Mouse (Mus musculus) adrenal gland, postnatal 25 days (tissue): ENCODE results near the gene Tmem114. TPM values are rescaled to one million over a fixed set of nuclear protein-coding genes. Genes with fewer than 3 reads are reported as not detected.

Source experiments
- DNase-seq: peaks from one replicate; pipeline ENCODE4 v3.0.0; 2021; ENCODE audit warnings: mixed read lengths
- long read RNA-seq: library from polyadenylated mRNA; stranded (forward); transcript quantifications from one replicate; pipeline ENCODE4 v2.0.0, GENCODE M21; 2021
- total RNA-seq: library from RNA; stranded (reverse); gene quantifications from 2 replicates; pipeline ENCODE4 v1.2.3, GENCODE M21; 2021

The Tmem114 gene
- not detected in 2 replicates for total RNA-seq
- long read RNA-seq: 0 reads

DNA sequence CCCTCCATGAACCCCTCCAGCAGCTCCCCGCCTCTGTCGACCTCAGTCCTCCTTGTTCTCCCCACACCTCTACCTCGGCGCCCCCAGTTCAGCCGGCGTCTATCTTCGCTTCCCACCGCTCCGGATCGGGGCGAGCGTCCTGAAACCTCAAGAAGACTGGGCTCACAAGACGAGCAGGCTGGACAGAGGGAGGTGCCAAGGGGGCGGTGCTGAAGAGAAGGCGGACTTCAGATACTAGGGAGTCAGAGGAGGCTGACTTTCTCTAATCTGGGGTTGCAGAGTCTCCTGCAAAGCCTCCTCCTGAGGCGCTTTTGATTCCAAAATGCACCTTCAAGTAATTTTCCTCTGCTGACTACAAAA is at the start of gene Tmem114:
Tmem114 (minus strand) TSS at position 166 of the 360 bp plus-strand sequence.
- peak; percentile 67 for DNase-seq

DNA sequence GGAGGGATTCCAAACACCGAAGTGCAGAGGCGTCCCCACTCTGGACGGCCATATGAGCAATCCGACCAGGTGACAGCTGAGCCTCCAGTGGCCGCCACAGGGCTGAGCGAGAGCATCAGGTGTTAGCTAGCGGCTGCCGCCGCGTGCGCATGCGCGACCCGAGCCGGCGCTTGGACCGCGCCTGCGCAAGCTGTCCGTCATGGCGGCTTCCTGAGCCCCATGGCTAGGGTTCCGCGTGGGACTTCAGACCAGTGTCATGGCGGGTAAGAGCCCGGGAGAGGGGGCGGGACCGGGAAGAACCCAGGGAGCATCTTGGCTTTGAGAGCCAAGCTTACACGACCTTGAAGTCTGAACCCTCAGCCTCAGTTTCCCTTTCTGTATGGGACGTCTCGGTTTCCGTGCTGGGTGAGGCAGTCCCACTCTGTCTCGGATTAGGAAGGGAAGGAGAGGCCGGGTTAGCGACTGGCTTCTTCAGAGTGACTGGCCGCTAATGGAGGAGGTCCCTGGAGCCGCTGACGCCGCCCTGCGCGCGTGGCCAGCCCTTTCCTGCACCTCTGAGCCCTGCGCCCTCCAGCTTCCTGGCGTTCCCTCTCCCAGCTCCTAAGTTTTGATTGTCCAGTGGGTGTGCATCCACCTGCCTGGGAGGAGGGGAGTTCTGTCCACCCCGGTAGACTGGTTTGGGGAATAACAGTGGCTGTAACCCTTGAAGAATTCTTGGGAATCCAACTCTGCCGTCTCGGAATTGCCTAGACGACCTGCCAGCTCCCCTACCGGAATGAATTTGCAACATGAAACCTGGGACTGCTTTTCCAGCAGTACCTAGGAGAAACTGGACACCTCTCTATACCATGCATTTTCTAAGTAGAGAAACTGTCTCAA is 45.9 kb upstream of the Tmem114 start, which contains the start of gene Mettl22:
Mettl22 (plus strand) TSS at position 186 of the 879 bp plus-strand sequence.
- DNase-seq: peak; percentile 91

DNA sequence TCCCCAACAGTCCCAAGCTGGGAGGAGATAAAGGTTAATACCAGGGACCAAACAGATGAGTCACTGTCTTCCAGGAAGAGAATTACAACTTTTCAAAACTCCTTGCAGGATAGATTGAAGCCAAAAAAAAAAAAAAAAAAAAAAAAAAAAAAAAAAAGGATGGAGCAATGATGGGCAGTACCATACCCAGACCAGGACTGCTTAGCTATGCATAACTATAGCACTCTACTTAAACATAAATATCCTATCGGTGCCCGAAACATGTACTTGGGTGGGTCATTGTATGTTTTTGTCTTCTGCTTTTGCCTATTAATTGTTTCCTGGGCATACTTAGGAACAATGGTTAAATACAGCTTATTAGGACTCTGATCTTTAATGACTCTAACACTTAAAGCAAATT is 45.2 kb upstream of the Tmem114 start:
- DNase-seq: no peak

DNA sequence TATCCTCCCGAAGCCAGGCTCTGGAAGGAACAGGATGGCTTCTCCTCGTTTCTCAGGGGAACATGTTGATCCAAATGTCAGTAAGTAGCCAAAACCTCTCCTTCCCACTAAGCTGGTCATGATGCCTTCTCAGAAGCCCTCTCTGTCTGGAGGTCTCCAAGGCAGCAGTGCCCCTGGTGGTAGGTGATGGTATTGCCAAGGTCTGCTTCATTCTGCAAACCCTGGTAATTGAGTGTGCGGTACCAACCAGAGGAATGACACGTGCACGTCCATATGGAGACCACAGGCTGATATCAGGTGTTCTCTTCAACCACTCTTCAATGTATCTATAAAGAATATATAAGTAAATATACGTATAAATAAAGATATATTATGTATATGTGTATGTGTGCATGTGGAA is 34.2 kb upstream of the Tmem114 start:
- DNase-seq: peak; percentile 59

DNA sequence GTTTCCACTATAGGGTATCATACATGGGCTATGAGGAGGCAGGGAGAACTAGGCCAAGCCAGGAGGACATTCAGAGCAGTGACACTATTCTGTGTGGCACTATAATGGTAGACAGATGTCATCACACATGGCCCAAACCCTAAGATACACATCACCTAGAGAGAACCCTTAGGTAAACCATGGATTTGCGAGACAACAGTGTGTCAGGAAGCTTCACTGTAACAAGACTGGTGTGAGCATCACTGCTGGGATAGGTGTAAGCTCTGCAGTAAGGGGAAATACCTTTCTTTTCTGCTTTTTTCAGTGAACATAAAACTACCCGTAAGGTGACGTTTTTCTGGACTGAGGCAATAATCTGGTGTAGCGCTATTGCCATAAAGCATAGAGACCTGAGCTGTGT is 33.5 kb upstream of the Tmem114 start:
- no peak for DNase-seq

DNA sequence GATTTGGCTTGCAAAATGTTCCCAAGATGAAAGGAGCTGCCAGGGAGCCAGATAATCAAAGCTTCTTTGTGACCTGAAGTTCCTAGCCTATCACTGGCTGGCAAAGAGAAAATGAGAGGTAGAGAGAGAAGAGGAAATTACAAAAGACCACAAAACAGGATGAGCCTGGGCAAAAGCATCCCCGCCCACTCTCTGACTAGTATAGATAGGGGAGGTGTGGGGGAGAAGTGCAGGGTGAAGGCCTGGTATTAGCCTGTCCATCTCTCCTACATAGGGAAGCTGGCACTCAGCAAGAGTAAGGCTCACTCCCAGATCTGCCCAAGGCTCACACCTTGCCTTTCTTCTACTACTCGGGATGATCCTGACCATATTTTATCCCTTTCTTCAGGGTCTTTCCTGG is 30.3 kb upstream of the Tmem114 start:
- DNase-seq: no peak

DNA sequence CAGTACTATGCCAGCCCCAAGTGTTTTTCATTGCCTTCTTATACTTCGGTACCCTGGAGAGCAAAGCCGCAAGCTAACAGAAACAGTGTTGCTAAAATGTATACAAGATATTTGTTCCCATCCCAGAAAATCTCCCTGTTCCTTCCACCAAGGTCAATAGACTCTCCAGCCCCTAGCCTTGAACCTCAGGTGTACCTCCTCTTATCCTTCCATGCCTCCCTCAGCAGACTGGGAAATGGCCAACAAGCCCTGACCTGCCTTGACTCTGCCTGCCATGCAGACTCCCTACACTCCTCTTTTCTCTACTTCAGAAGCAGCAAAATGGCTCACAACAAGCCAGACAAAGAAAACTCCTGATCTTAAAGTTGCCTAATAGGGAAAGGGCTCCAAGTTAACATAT is 28.4 kb upstream of the Tmem114 start:
- no peak for DNase-seq

DNA sequence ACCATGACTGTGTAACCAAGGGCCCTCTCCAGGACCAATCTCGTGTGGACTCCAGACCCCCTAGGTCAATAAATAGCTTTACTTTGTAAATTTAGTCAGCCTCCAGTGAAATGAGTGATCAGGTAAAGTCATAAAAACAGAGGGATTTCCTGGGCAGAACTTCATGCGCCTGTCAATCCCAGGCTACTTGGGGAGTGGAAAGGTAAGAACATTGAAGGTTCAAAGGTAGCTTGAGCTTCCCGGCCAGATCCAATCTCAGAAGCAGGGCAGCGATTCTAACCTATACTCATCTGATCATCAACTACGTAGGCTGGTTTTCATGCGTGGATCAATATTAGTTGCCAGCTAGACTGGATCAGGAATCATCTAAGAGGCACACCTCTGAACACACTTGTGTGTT is 21.3 kb upstream of the Tmem114 start:
- no peak for DNase-seq

DNA sequence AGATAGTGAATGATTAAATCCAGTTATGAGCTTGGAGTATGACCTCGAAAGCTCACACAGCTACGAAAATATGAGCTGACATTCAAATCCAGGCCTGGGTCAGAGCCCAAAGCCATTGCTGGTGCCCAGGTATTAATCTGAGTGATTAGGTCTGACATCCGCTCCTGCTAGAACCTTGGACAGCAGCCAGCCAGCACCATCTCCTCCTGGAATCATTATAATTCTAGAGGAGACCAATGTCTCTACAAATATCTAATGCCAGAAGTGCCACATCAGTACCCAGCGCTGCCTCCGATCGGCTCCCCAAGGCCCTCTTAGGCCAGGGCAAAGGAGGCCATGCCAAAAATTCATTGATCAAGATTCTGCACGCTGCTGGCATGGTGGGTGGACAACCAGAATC is 20.0 kb upstream of the Tmem114 start:
- DNase-seq: no peak

DNA sequence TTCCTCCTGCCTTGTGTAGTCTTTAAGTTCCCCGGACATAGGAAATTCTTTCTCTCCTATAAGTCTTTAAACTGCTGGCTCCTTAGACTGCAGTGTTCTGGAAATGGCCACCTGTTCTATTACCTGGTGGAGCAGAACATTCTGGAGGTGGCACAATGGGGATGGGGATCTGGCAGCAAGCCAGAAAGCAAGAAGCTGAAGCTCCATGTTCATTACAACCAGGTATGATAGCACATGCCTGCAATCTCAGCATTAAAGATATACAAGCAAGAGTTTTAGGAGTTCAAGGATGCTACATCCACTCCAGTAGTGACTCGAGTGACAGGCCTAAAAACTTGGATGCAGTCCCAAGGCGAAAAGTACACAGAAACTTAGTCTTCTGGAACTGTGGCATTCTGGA is 7.7 kb upstream of the Tmem114 start:
- DNase-seq: no peak

DNA sequence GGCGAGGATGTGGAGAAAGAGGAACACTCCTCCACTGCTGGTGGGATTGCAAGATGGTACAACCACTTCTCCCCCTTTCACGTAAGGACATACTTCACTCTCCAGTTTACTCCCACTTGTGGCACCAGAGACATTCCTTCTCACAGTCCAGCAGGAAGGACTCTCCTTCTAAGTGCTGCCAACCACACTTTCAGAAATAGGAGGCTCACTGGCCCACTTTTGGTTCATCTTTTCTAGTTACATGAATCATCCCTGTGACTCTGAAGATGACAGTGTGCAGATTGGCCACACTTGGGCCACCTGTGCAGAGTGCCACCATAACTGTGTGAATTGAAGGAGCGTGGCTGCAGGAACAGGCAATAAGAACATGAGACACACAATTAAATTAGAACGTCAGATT is 4.6 kb upstream of the Tmem114 start:
- DNase-seq: no peak

DNA sequence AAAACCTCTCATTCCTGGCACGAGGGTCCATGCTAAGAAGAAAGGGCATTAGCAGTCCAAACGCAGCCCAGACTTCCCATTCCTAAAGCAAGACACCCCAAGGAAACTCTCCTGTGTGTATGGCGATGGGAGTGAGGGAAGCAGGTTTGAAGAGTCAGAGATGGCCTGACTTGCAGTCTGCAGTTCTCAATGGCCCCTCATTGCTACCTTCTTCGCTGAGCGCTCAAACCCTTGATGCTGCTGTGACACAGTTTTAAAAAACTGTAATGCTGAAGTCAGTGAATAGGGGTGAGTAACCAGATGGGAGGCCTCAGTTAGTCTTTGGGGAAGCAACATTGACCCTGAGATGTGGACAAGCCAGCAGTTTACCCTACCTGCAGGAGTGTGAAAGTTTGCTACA is 800 bp upstream of the Tmem114 start:
- no peak for DNase-seq

DNA sequence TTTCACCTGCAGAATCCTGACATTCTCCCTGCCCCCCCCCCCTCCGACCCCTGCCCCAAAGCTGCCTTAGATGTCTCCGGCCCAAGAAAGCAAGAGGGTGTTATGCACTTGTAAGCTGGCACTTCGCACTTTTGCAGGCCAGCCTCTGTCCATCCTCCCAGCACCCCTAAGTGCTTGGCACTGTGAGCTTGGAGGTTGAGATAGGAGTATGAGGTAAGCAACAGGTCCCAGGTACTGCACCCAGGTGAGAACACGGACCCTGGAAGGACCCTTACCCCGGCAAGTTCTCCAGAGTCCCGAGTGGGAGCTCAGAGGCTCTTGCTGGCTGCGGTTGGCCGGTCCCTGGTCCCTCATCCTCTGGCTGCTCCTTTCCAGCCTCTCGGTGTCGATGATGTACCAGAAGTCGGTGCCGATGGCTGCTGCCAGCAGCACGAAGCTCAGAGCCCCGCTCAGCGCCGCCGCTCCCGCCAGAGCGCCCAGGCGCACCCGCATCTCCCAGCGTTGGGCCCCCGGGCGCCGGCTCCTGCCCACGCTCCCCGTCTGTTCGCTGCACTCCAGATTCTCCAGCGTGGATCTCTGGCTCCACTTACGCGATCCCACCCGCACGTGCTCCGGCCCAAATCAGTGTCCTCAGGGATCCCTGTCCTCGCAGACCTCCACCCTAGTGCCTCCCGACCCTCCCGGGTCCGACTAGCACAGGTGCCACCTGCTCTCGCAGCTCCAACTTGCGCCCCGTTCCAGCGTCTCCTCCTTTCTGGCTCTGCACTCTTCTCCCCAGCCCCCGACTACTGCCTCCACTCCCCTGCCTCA is 570 bp downstream of the Tmem114 start:
- no peak for DNase-seq

DNA sequence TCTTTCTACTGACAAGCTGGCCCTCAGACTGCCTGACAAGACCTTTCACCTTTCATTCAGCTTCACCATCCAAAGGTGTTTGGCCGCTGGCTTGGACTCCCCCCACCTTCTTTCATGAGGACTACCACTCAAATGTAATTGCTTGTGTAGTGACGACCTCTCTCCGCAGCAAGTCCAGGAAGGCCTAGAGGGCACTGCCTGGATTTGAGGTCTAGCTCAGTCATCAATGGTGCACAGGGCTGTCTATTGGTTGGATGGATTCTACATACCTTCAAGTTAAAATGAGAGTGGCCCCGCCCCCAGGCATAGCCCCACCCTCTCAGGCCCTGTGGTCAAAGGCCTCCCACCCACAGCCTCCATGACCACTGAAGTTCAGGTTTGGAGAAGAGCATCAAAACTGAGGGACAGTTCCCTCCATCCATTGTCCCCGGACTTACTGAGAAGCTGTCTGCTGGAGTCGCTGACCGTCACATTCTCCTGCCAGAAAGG is 1.3 kb downstream of the Tmem114 start:
- no peak for DNase-seq

DNA sequence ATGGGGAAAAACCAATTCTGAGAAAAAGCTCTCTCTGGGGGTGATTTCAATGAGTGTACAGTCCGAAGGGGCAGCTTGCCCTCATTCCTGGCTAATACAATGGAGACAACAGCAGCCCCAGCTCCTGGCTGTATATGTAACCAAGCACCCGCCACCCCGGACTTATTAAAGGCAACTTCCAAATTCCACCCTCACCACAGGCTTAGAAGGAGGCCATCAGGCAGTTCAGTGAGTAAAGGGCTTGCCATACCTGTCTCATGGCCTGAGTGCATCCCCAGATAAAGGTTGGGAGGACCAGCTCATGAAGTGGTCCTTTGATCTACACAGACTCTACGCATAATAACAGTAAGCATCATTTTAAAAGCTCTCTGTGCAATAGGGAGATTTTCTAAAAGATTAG is 4.1 kb downstream of the Tmem114 start:
- no peak for DNase-seq

DNA sequence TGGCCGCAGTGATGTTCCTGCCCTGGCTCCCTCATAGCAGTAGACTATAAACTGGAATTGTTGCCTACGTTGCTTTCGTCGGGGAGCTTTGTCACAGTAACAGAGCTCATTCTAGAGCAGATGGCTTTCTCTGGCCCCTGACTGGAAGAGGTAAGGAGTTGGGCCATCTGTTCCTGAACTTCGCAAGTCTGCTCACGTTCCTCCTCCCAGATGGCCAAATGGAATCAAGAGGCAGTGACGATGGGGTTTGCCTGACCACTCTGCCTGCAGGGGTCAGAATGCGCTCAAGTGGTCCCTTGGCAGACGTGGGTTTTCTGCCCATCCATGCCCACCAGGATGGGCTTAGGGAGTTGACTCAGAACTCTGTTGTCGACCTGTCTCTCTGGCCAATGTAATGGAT is 4.6 kb downstream of the Tmem114 start:
- no peak for DNase-seq

DNA sequence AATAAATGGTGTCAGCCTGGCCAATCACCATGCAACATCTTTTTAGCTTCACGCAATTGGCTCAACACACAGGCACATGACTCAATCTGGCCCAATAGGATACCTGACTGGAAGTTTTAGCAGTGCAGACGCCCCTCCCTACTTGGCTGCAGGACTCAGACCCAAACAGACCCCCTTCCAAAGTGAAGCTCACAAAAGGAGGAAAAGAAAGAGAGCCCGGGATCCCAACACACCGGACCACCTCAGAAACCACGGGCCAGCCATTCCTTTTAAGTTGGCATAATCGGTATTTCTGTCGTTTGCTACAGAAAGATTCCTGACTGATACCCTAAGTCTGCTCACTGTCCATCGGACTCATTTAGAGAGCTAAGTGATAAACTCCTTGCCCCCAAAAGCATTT is 5.3 kb downstream of the Tmem114 start:
- DNase-seq: no peak

DNA sequence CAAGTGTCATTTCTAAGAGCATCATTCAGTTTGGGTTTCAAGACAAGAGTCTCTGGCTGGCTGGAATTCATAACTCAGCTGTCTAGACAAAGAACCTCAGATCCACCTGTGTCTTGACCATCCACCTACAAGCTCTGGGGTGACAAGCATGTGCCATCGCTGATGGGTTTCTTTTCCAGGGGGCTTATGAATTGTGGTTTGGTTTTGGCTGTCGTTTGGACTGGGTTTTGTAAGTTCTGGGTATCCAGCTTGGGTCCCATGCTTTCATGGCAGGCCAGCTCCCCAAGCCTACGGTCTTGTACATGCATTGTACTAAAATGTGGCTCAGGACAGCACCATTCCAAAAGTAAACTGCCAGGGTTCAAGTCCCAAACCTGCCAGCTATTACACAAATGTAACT is 6.8 kb downstream of the Tmem114 start:
- DNase-seq: no peak

DNA sequence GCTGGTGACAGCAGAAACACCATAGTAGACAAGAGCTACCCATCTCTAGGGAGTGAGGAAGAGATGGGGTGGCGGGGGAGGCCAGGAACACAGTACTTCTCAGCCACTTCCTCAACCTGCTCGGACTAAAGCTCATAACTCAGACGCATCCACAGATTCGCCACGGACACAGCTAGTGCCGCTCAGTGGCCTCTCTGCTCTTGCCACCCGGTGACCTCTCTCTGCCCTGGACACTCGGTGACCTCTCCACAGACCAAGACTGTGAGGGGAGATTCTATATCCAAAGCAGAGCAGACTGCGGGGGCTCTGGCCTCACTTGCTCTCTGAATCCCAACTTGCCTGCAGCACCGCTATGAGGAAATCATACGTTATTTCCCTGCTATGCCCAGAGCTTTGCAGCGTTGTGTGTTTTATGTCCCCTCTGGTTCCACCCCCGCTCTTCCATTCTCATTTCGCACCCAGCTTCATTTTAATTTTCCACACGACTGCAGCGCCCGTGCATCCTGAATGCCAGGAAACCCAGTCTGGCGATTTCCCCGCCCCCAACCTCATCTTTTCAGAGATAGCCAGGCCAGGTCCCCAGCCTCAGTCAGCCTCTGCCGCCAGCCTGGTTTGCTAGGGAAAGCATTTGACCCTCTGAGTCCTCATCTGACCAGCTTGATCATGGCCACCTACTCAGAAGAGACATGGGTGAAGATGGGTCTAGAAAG is 7.8 kb downstream of the Tmem114 start:
- no peak for DNase-seq

DNA sequence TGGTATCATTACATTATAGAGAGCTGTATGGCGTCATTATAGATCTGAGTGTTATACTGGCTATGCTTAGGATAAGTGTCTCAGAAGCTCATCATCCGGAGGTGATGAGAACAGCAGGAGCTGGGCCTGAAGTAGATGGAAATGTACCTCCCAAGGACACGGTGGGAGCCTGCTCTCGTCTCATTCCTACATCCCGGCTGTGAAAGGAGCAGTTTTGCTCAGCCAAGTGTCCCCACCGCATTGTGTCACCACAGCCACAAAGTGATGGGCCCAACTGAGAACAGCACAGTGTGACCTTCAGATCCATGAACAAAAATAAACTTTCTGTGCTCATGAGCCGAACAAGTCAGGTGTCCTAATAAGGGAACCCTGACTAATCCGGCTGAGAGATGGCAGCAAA is 8.9 kb downstream of the Tmem114 start:
- DNase-seq: no peak

DNA sequence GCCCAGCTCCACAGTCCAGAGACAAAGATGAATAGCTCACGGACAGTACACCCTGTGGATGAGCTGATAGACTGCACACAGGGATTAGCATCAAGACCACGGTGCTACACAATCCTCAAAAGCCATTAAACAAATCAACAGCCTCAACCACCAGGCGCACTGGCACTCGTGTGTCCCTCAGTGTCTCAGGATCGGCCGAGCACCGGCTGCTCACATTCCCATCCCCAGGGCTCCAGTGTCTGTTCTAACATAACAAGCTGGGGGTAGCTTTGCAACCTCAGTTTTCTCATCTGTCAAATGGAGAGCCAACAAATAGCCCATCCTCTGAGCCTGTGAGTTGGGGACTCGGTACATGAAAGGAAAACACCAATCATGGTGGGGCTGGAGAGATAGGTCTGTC is 11.5 kb downstream of the Tmem114 start:
- no peak for DNase-seq

DNA sequence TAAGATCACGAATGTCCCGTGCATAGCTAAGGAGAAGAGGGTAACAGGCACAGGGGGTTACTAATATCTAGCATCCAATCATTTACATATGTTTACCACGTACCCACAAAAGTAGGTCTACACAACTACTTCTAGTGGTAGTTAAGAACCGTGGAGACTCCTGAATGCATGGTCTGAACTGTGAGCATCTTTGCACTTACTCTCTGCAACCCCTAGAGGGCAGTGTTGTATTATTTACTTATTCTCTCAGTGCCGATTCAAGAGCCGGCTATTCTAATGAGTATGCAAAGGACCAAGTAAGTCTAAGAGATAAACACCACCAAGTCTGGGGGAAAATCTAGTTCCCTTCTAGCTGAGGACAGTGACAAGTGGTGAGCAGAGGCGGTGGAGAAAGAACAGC is 12.7 kb downstream of the Tmem114 start:
- DNase-seq: no peak

DNA sequence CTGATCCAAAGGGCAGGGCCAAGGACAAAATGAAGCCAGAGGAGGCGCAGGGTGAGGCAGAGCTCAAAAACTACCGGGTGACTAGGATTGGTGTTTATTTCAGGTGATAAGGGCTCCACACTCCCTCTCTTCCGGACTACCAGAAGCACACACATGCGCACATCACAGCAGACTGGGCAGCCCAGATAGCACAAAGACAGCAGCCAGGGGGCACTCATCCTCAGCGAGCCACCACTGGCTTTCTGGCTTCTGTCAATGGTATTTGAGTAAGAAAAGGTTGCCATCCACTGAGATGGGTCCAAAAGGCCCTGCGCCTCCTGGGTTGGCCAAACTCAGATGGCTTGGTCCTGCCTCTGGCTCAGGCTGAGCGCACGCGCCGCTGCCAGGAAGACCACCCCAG is 15.7 kb downstream of the Tmem114 start:
- DNase-seq: no peak
